Mouse (Mus musculus) lung, postnatal 0 days (tissue): ENCODE results near the gene Jam3. TPM values are rescaled to one million over a fixed set of nuclear protein-coding genes. Genes with fewer than 3 reads are reported as not detected.
A peak's percentile ranks its signal among the peaks of the same experiment; 100 is the strongest.

Source experiments
- ATAC-seq: fragments of 200-750 bp; cut with Nextera tagmentation; 2 replicates; pipeline ENCODE4 v1.8.0; 2017; ENCODE audit warnings: moderate library complexity
- DNase-seq: peaks from one replicate; pipeline ENCODE4 v3.0.0-alpha.2; 2016; ENCODE audit warnings: low spot score
- H3K27ac ChIP-seq: fragments of 300-500 bp; sonication (generic); 2 replicates; pipeline ENCODE4 v1.5.1; 2014; ENCODE audit warnings: antibody characterized with exemption, mild to moderate bottlenecking, low read length, mixed read lengths
- H3K27me3 ChIP-seq: fragments of 300-500 bp; sonication (generic); replicated peaks from 2 replicates; pipeline ENCODE4 v1.6.1; 2014; ENCODE audit warnings: low read length, mixed read lengths; ENCODE audit not compliant: insufficient read depth
- H3K36me3 ChIP-seq: fragments of 300-500 bp; sonication (generic); 2 replicates; pipeline ENCODE4 v1.6.1; 2014; ENCODE audit warnings: low read length, mixed read lengths; ENCODE audit not compliant: insufficient read depth
- H3K4me1 ChIP-seq: fragments of 300-500 bp; sonication (generic); 2 replicates; pipeline ENCODE4 v1.6.1; 2014; ENCODE audit warnings: antibody characterized with exemption, low read depth, low read length, mixed read lengths; ENCODE audit not compliant: insufficient read depth
- H3K4me2 ChIP-seq: fragments of 300-500 bp; sonication (generic); replicated peaks from 2 replicates; pipeline ENCODE4 v1.6.1; 2014; ENCODE audit warnings: low read depth, mild to moderate bottlenecking, low read length, moderate library complexity, mixed read lengths
- H3K4me3 ChIP-seq: fragments of 300-500 bp; sonication (generic); 2 replicates; pipeline ENCODE4 v1.5.1; 2014; ENCODE audit warnings: low read depth, low read length
- H3K9ac ChIP-seq: fragments of 300-500 bp; sonication (generic); replicated peaks from 2 replicates; pipeline ENCODE4 v1.6.1; 2014; ENCODE audit warnings: low read depth, mild to moderate bottlenecking
- H3K9me3 ChIP-seq: fragments of 300-500 bp; sonication (generic); 2 replicates; pipeline ENCODE4 v1.6.1; 2016; ENCODE audit warnings: low read length, mixed read lengths
- CTCF ChIP-seq: IDR thresholded peaks from 2 replicates; pipeline ENCODE4 v1.5.1; 2016; ENCODE audit warnings: antibody characterized with exemption, mild to moderate bottlenecking
- EP300 ChIP-seq: IDR thresholded peaks from 2 replicates; pipeline ENCODE4 v1.6.1; 2016; ENCODE audit warnings: antibody characterized with exemption, mild to moderate bottlenecking, control low read depth
- WGBS: fragments of 180-500 bp; shearing (Covaris S2); extraction: QIAGEN DNeasy Blood & Tissue Kit; methylation state at CpG from one replicate; pipeline ENCODE4 v1.1.7; 2014; 5-methylcytosine and 5-hydroxymethylcytosine counted together
- polyA plus RNA-seq: library from polyadenylated mRNA; unstranded; fragments of >200 nt; fragmentation: Nextera tagmentation; extraction: Ambion mirVana; gene quantifications from 2 replicates; pipeline ENCODE4 v1.2.1, GENCODE M21; 2015

The Jam3 gene
- polyA plus RNA-seq, 1 experiment from 2014 or later, result 18.9 TPM

GRCm38 (mm10) chr9:27086256-27086655 lies 69.0 kb downstream of the Jam3 start:
- Histone ChIP-seq H3K9me3 (no peaks in the 10 kb centered on the region), H3K27me3 (no peaks in the 10 kb centered on the region), H3K4me1 (no peaks in the 10 kb centered on the region), H3K9ac (no peak overlapping the region), H3K4me3 (no peak overlapping the region), H3K36me3 (peaks cover 31% of the 10 kb centered on the region), H3K4me2 (no peak overlapping the region), H3K27ac (no peak overlapping the region)
- no peak for ATAC-seq
- TF ChIP-seq EP300 (no peak), CTCF (no peak)
- WGBS, result 78% methylated on average over 5 of the region's 5 CpGs
- DNase-seq, result no peak

GRCm38 (mm10) chr9:27075812-27076211 lies 79.4 kb downstream of the Jam3 start:
- Histone ChIP-seq H3K27ac (no peak overlapping the region), H3K36me3 (peaks cover 23% of the 10 kb centered on the region), H3K27me3 (no peaks in the 10 kb centered on the region), H3K9ac (no peak overlapping the region), H3K4me3 (no peak overlapping the region), H3K4me2 (no peak overlapping the region), H3K9me3 (no peaks in the 10 kb centered on the region), H3K4me1 (no peaks in the 10 kb centered on the region)
- no peak for TF ChIP-seq CTCF
- DNase-seq (no peak), ATAC-seq (no peak)

- no peak for ATAC-seq
- WGBS, result 72% methylated on average over 1 of the region's 1 CpGs
- no peak overlapping the region for H3K9ac ChIP-seq
- H3K36me3 ChIP-seq, result peaks cover 31% of the 10 kb centered on the region
- no peaks in the 10 kb centered on the region for H3K27me3 ChIP-seq
- TF ChIP-seq EP300, result no peak
- peak; percentile 50 for TF ChIP-seq CTCF
- H3K4me1 ChIP-seq, result no peaks in the 10 kb centered on the region
- no peak overlapping the region for H3K4me3 ChIP-seq
- no peak overlapping the region for H3K4me2 ChIP-seq
- peak; percentile 34 for DNase-seq
- no peak overlapping the region for H3K27ac ChIP-seq
- no peaks in the 10 kb centered on the region for H3K9me3 ChIP-seq
Observed at GRCm38 (mm10) chr9:27074677-27075076, 80.5 kb downstream of the Jam3 start.

- no peak overlapping the region for H3K27ac ChIP-seq
- peaks cover 42% of the 10 kb centered on the region for H3K36me3 ChIP-seq
- no peak for DNase-seq
- no peak for TF ChIP-seq EP300
- TF ChIP-seq CTCF, result no peak
- WGBS, result 86% methylated on average over 4 of the region's 4 CpGs
- no peak overlapping the region for H3K9ac ChIP-seq
- no peak overlapping the region for H3K4me2 ChIP-seq
- H3K27me3 ChIP-seq, result no peaks in the 10 kb centered on the region
- H3K9me3 ChIP-seq, result no peaks in the 10 kb centered on the region
- ATAC-seq, result no peak
- H3K4me1 ChIP-seq, result no peaks in the 10 kb centered on the region
- no peak overlapping the region for H3K4me3 ChIP-seq
Observed at GRCm38 (mm10) chr9:27070895-27071294, 84.3 kb downstream of the Jam3 start.

- Histone ChIP-seq H3K9ac (no peak overlapping the region), H3K9me3 (no peaks in the 10 kb centered on the region), H3K27me3 (no peaks in the 10 kb centered on the region), H3K4me3 (no peak overlapping the region), H3K27ac (no peak overlapping the region), H3K4me1 (no peaks in the 10 kb centered on the region), H3K4me2 (no peak overlapping the region), H3K36me3 (peaks cover 11% of the 10 kb centered on the region; the same call in 1 of the 2 replicates)
- TF ChIP-seq CTCF (no peak), EP300 (no peak)
- no peak for DNase-seq
- WGBS, result 93% methylated on average over 5 of the region's 5 CpGs
- no peak for ATAC-seq
Observed at GRCm38 (mm10) chr9:27058341-27058740, 96.9 kb downstream of the Jam3 start.

GRCm38 (mm10) chr9:27049492-27049891 lies 105.7 kb downstream of the Jam3 start:
- H3K4me2 ChIP-seq, result no peak overlapping the region
- H3K4me3 ChIP-seq, result no peak overlapping the region
- no peaks in the 10 kb centered on the region for H3K9me3 ChIP-seq
- no peak for ATAC-seq
- TF ChIP-seq EP300 (no peak), CTCF (peak; percentile 28)
- no peaks in the 10 kb centered on the region for H3K27me3 ChIP-seq
- WGBS, result 83% methylated on average over 2 of the region's 2 CpGs
- DNase-seq, result no peak
- peaks cover 24% of the 10 kb centered on the region for H3K36me3 ChIP-seq
- no peak overlapping the region for H3K9ac ChIP-seq
- no peaks in the 10 kb centered on the region for H3K4me1 ChIP-seq
- no peak overlapping the region for H3K27ac ChIP-seq

Other genes starting within 250 kb of the Jam3 start
- gene Gm1110, start 232.3 kb downstream of the Jam3 start, polyA plus RNA-seq, result not detected in 2 replicates
- 31.6 and 33.6 TPM in 2 replicates for gene Acad8, start 155.9 kb downstream of the Jam3 start, polyA plus RNA-seq
- 52.7 and 55.7 TPM in 2 replicates for gene Thyn1, start 155.7 kb downstream of the Jam3 start, polyA plus RNA-seq
- 16.7 TPM in 2 replicates for gene Vps26b, start 125.4 kb downstream of the Jam3 start, polyA plus RNA-seq
- 6.3 and 6.4 TPM in 2 replicates for gene Ncapd3, start 125.2 kb downstream of the Jam3 start, polyA plus RNA-seq
- 1.4 TPM in 2 replicates for gene Igsf9b, start 143.8 kb upstream of the Jam3 start, polyA plus RNA-seq
- gene Spata19, start 241.4 kb upstream of the Jam3 start, polyA plus RNA-seq, result not detected in 2 replicates